Mouse (Mus musculus) megakaryocyte progenitor cell, adult 5-6 weeks (primary cell): Measurements from ENCODE around the gene Prl2b1. TPM values are rescaled to one million over a fixed set of nuclear protein-coding genes. Genes with fewer than 3 reads are reported as not detected.

Experiments used
- ATAC-seq: replicated peaks from 2 replicates; pipeline ENCODE4 v1.8.0; 2016; ENCODE audit warnings: mild to moderate bottlenecking, moderate TSS enrichment, inconsistent platforms; ENCODE audit not compliant: poor library complexity
- total RNA-seq, 2 experiments: library from RNA; stranded (forward) in 1 of 2; stranded (reverse) in 1 of 2; fragments of 157-497, 149-512 nt in 1 of 2; fragments of 200-1000 nt in 1 of 2; gene quantifications; 2 replicates each; pipeline versions ENCODE4 v1.2.3 to v1.2.4; 2015 to 2017

Gene Prl2b1
- total RNA-seq (2015) (not detected in 2 replicates), total RNA-seq (2017) (not detected in 2 replicates)

DNA sequence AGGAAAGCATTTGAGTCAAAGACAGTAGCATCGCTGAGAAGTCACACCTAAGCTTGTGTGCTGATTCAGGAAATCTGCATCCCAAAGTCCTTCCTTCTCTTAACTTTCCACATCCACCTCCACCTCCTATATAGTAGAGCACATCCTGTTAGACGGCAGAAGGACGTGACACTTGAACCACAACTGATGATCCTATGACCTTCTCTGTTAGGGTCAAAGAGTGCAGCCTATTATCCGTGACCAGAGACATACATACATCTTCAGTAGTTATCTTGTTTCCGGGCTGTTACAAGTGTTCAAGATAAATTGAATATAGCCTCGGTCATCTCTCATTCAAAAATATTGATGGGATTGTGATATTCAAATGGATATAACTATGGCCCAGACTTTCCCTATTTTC is at the start of gene Prl2b1:
TSS of gene Prl2b1 (minus strand) at position 101 of the 400 bp plus-strand sequence.
- ATAC-seq, result no peak

DNA sequence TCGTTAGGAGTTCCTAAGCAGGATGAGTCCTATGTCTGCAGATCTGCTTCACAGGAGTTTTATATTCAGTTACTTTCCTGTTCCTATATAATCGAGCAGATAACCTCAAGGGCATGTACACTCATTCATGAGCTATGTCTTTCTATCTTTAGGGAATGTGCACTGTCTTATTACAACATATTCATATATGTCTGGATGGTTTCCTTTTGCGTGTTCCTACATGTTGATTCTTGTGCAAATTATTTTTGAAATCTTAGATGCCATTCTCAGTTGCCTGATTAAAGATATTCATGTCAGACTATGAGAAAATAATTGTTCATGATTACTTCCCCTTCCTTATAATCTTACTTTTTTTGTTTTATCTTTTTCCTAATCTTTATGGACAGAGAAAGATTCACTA is 47.9 kb upstream of the Prl2b1 start, which contains the start of gene Prl8a6:
TSS of gene Prl8a6 (minus strand) at position 101 of the 400 bp plus-strand sequence.
- ATAC-seq, result no peak

DNA sequence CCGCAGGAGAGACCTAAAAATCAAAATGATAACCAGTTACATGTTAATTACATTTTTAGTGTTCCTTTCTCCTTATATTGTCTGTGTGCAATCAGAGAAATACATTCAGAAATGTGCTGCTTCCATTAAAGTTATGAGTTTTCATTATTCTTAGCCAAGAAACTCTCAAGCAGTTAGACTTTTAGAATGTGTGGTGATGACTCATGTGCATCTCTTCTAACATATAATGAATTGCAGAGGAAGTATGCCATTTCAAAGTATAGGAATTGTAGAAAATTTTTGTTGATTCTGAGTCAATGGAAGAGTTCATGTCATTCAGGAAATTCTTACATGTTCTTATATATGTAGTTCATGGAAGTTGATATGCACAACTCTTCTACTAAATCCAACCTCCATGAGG is 42.5 kb upstream of the Prl2b1 start:
- no peak for ATAC-seq

DNA sequence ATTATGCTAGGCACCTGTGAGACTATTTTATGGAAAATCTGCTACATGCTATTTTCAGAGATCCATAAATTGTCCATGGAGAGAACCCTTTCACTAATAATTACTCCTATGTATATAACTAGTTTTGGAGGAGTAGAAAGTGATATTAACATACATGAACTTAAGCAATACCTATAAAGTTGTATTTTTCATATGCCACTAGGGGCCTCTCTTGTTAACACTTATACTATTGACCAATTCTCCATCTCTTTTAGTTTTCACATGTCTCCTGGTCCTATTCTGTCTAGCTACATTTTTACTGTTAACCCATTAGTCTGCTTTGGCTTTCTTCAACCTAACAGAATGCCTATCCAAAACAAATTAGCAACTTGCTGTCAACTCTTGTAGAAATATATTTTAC is 23.0 kb upstream of the Prl2b1 start:
- ATAC-seq, result no peak

DNA sequence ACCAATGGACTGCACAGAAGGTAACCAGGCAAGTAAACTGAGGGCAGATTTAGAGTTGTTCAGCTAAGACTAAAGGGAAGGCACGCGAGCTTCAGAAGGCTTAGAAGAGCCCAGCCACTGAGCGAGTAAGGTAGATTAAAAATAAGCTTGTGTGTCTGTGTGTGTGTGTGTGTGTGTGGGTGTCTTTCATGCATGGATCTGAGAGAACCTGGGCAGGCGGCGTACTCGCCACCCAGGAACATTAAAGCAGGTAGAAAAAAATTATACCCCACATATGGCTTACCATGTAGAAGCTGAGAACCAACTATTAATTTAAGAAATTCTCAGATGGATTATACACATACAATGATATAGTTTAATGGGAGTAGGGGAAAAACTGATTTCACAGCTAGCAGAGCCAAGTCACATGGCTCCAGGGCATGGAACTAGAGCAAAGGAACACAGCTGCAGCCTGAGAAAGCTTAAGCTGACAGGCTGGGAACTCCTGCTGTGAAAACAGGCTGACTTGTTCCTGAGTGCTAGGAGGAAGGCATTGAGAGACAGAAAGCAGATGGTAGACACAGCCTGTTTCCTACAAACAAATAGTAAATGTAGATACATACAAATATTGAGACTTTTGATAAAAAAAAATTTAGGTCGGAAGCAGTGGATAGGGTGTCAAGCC is 8.5 kb upstream of the Prl2b1 start:
- ATAC-seq, result no peak

DNA sequence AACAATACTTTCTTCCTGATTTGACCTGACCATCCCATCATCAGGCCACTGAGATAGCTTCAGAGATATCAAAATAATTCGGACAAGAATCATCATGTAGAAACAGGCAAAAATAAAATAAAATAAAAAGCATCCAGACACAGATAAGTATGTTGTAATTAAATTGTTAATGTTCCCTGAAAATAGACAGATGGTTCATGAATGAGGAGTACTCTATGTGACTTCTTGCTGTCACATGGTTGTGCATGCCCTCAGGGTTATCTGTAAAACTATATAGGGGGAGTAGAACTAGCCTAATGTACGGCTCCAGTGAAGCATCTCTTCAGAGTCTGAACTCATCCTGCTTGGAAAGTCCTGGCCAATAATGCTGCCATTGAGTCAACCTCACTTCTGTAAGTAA is 45.3 kb downstream of the Prl2b1 start, which contains the start of gene Prl8a2:
TSS of gene Prl8a2 (plus strand) at position 301 of the 400 bp plus-strand sequence.
- ATAC-seq, result no peak

DNA sequence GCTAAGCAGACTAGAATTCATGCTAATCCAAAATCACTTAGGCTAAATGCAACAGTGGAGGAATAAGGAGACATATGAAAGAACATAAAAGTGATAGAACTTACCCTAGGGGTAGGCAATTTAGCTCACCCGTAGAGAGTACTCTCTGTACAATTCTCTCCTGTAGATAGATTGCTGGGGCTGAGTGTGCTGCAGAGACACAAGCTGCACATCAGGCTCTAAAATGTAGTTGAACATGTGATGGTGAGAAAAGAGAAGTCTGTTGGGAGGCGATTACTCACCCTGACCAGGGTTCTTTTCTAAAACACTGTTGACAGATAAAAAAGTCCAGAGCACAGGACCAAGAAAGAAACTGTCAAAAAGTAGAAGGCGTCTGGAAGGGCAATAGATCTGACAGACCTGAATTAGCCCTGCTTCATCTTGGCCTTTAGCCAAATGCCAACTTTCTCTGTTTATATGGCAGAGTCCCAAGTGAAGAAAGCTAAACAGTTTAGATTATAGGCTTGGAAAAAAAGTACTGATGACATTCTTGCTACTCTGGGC is 47.8 kb downstream of the Prl2b1 start:
- ATAC-seq, result no peak

DNA sequence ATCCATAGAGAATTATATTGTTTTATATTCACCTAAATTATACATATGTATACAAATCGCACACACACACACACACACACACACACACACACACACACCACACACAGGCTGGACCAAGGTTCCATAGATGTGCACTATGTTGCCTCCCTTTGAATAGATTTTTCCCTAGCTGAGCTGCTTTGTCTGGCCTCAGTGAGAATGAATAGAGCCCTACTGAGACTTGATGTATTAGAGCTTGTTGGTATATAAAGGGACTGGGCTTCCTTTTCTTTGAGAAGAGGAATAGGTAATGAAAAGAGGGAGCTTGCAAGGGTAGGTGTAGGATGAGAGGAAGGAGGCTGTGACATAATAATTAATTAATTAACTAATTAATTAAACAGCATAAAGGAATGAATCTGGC is 55.7 kb downstream of the Prl2b1 start:
- ATAC-seq, result no peak

Other genes with a start within 250 kb of the Prl2b1 start
- not detected in 2 replicates for gene Prl3d3, start 234.1 kb downstream of the Prl2b1 start, total RNA-seq (2015)
- gene Prl3d3, start 234.1 kb downstream of the Prl2b1 start, total RNA-seq (2017), result not detected in 2 replicates
- not detected in 2 replicates for gene Prl3c1, start 194.2 kb downstream of the Prl2b1 start, total RNA-seq (2015)
- not detected in 2 replicates for gene Prl3c1, start 194.2 kb downstream of the Prl2b1 start, total RNA-seq (2017)
- not detected in 2 replicates for gene Prl3b1, start 149.0 kb downstream of the Prl2b1 start, total RNA-seq (2015)
- not detected in 2 replicates for gene Prl3b1, start 149.0 kb downstream of the Prl2b1 start, total RNA-seq (2017)
- gene Prl3a1, start 131.4 kb downstream of the Prl2b1 start, total RNA-seq (2015), result not detected in 2 replicates
- gene Prl3a1, start 131.4 kb downstream of the Prl2b1 start, total RNA-seq (2017), result not detected in 2 replicates
- not detected in 2 replicates for gene Prl6a1, start 78.2 kb downstream of the Prl2b1 start, total RNA-seq (2015)
- not detected in 2 replicates for gene Prl6a1, start 78.2 kb downstream of the Prl2b1 start, total RNA-seq (2017)
- gene Prl8a2, start 45.2 kb downstream of the Prl2b1 start, total RNA-seq (2015), result not detected in 2 replicates
- not detected in 2 replicates for gene Prl8a2, start 45.2 kb downstream of the Prl2b1 start, total RNA-seq (2017)
- not detected in 2 replicates for gene Prl8a6, start 47.8 kb upstream of the Prl2b1 start, total RNA-seq (2015)
- not detected in 2 replicates for gene Prl8a6, start 47.8 kb upstream of the Prl2b1 start, total RNA-seq (2017)
- not detected in 2 replicates for gene Prl8a8, start 122.4 kb upstream of the Prl2b1 start, total RNA-seq (2015)
- gene Prl8a8, start 122.4 kb upstream of the Prl2b1 start, total RNA-seq (2017), result not detected in 2 replicates
- gene Prl8a9, start 173.8 kb upstream of the Prl2b1 start, total RNA-seq (2015), result not detected in 2 replicates
- not detected in 2 replicates for gene Prl8a9, start 173.8 kb upstream of the Prl2b1 start, total RNA-seq (2017)
- not detected in 2 replicates for gene Prl8a1, start 191.3 kb upstream of the Prl2b1 start, total RNA-seq (2015)
- not detected in 2 replicates for gene Prl8a1, start 191.3 kb upstream of the Prl2b1 start, total RNA-seq (2017)
- not detected in 2 replicates for gene Prl7b1, start 219.7 kb upstream of the Prl2b1 start, total RNA-seq (2015)
- gene Prl7b1, start 219.7 kb upstream of the Prl2b1 start, total RNA-seq (2017), result not detected in 2 replicates